Comparison of ENCODE assay signal across 8 mouse cellular contexts in genomic region chr11:69197194-69197593, GRCm38 (mm10). TPM values are rescaled to one million over a fixed set of nuclear protein-coding genes. Genes with fewer than 3 reads are reported as not detected.
DNase-seq lines count a peak whose midpoint lies in the region; ATAC-seq and TF ChIP-seq lines count a peak whose summit lies in the region.
"Had no signal": no experiment of that assay in that cellular context is flagged by ENCODE, and none has a peak within 500 bp of the region (broad histone marks: within the 10 kb centered on the region; RNA-seq: fewer than 3 reads in every experiment).

No protein-coding gene starts in this region.

- H3K9ac ChIP-seq in lung, embryonic 15.5 days = no peak overlapping the region
- peak overlapping the region; percentile 17; the same call in 1 of the 2 replicates for H3K9ac ChIP-seq in embryonic facial prominence, embryonic 12.5 days
- H3K9ac ChIP-seq in hindbrain, postnatal 0 days (replicated peaks; ENCODE audit: low read length) = peak overlapping the region; percentile 25; the same call in 1 of the 2 replicates
- no peak overlapping the region; the same call in 1 of the 2 replicates for H3K9ac ChIP-seq in neural tube, embryonic 12.5 days

- no peak for TF ChIP-seq POLR2A in lung, adult 2 months (IDR thresholded peaks at IDR 0.05; ENCODE audit: borderline replicate concordance, extremely low read depth, low read depth, low read length)

- TF ChIP-seq CTCF in lung, adult 2 months (IDR thresholded peaks at IDR 0.05; ENCODE audit: insufficient read depth, low read length) = no peak
- TF ChIP-seq CTCF in hindbrain, postnatal 0 days (IDR thresholded peaks at IDR 0.05; ENCODE audit: low read depth) = no peak

- WGBS in lung, embryonic 15.5 days = 2% methylated on average over 14 of the region's 14 CpGs
- WGBS in lung, adult 2 months = under 1% methylated on average over 14 of the region's 14 CpGs
- WGBS in embryonic facial prominence, embryonic 12.5 days = under 1% methylated on average over 14 of the region's 14 CpGs
- 2% methylated on average over 14 of the region's 14 CpGs for WGBS in hindbrain, postnatal 0 days
- 2% methylated on average over 14 of the region's 14 CpGs for WGBS in neural tube, embryonic 12.5 days

- no peak for DNase-seq in lung, adult 2 months
- DNase-seq in hindbrain, postnatal 0 days (ENCODE audit: low spot score) = no peak
- no peak for DNase-seq in adrenal gland, adult 18-20 months (ENCODE audit: low spot score in 2 of 2)

- peaks cover 7% of the 10 kb centered on the region for H3K4me1 ChIP-seq in lung, embryonic 15.5 days
- no peaks in the 10 kb centered on the region; the same call in 1 of the 2 replicates for H3K4me1 ChIP-seq in lung, adult 2 months (ENCODE audit: control insufficient read depth, insufficient read depth, low read length)
- peaks cover 8% of the 10 kb centered on the region; the same call in 1 of the 2 replicates for H3K4me1 ChIP-seq in embryonic facial prominence, embryonic 12.5 days
- H3K4me1 ChIP-seq in hindbrain, postnatal 0 days (ENCODE audit: insufficient read depth, low read length) = 0 out of 2 replicates have a peak, but pooled peaks cover 4% of the 10 kb centered on the region
- no peaks in the 10 kb centered on the region for H3K4me1 ChIP-seq in neural tube, embryonic 12.5 days

- H3K36me3 ChIP-seq in lung, embryonic 15.5 days = no peaks in the 10 kb centered on the region
- H3K36me3 ChIP-seq in embryonic facial prominence, embryonic 12.5 days = no peaks in the 10 kb centered on the region
- H3K36me3 ChIP-seq in hindbrain, postnatal 0 days (ENCODE audit: insufficient read depth, low read length) = no peaks in the 10 kb centered on the region
- H3K36me3 ChIP-seq in neural tube, embryonic 12.5 days = no peaks in the 10 kb centered on the region

- peaks cover 30% of the 10 kb centered on the region for H3K27me3 ChIP-seq in lung, embryonic 15.5 days
- H3K27me3 ChIP-seq in embryonic facial prominence, embryonic 12.5 days = peaks cover 32% of the 10 kb centered on the region
- H3K27me3 ChIP-seq in hindbrain, postnatal 0 days (ENCODE audit: insufficient read depth, low read length) = no peaks in the 10 kb centered on the region
- peaks cover 30% of the 10 kb centered on the region for H3K27me3 ChIP-seq in neural tube, embryonic 12.5 days (replicated peaks)

- peak overlapping the region; percentile 21 for H3K4me3 ChIP-seq in lung, embryonic 15.5 days
- H3K4me3 ChIP-seq in lung, adult 2 months (replicated peaks; ENCODE audit: extremely low read depth, low read depth, low read length) = no peak overlapping the region
- peak overlapping the region; percentile 22 for H3K4me3 ChIP-seq in embryonic facial prominence, embryonic 12.5 days
- peak overlapping the region; percentile 28 for H3K4me3 ChIP-seq in hindbrain, postnatal 0 days (ENCODE audit: low read length)
- H3K4me3 ChIP-seq in neural tube, embryonic 12.5 days = no peak overlapping the region
- H3K4me3 ChIP-seq: erythroblast, embryonic 14.5 days had no signal

- peak overlapping the region; percentile 55 for H3K4me2 ChIP-seq in lung, embryonic 15.5 days
- peak overlapping the region; percentile 46 for H3K4me2 ChIP-seq in embryonic facial prominence, embryonic 12.5 days (replicated peaks)
- H3K4me2 ChIP-seq in hindbrain, postnatal 0 days (ENCODE audit: low read depth, low read length) = peak overlapping the region; percentile 56
- H3K4me2 ChIP-seq in neural tube, embryonic 12.5 days (replicated peaks) = peak overlapping the region; percentile 47

- no peak for ATAC-seq in lung, embryonic 15.5 days (ENCODE audit: borderline replicate concordance, extremely low read depth, low FRiP score, low TSS enrichment)
- ATAC-seq in embryonic facial prominence, embryonic 12.5 days (ENCODE audit: insufficient number of reproducible peaks, insufficient read depth, low FRiP score, low TSS enrichment) = no peak
- peak; percentile 35; the same call in 1 of the 2 replicates for ATAC-seq in hindbrain, postnatal 0 days
- ATAC-seq in neural tube, embryonic 12.5 days (ENCODE audit: low FRiP score, low read depth) = no peak
- no peak for ATAC-seq in erythroblast, adult 5-6 weeks (replicated peaks; ENCODE audit: low FRiP score, poor library complexity, severe bottlenecking)

- no peaks in the 10 kb centered on the region for H3K9me3 ChIP-seq in lung, embryonic 15.5 days
- H3K9me3 ChIP-seq in embryonic facial prominence, embryonic 12.5 days = no peaks in the 10 kb centered on the region
- H3K9me3 ChIP-seq in hindbrain, postnatal 0 days (ENCODE audit: low read length) = no peaks in the 10 kb centered on the region
- H3K9me3 ChIP-seq in neural tube, embryonic 12.5 days = no peaks in the 10 kb centered on the region

- H3K27ac ChIP-seq in lung, embryonic 15.5 days = no peak overlapping the region
- no peak overlapping the region for H3K27ac ChIP-seq in embryonic facial prominence, embryonic 12.5 days
- H3K27ac ChIP-seq in hindbrain, postnatal 0 days = no peak overlapping the region
- H3K27ac ChIP-seq in neural tube, embryonic 12.5 days = no peak overlapping the region

RNA-seq across cellular contexts. Expression of gene Alox8, which starts 0.4 kb away (rescaled TPM):
- polyA plus RNA-seq in lung, embryonic 15.5 days (2015; fragmentation: Nextera tagmentation; extraction: Ambion mirVana) = 0.29 and 0.67 TPM in 2 replicates
- polyA plus RNA-seq in lung, adult 2 months (2012; rRNA removed) = not detected in 2 replicates
- 0.12 and 0.20 TPM in 2 replicates for polyA plus RNA-seq in embryonic facial prominence, embryonic 12.5 days (2016; fragmentation: Nextera tagmentation; extraction: Ambion mirVana)
- 3.1 and 5.8 TPM in 2 replicates for total RNA-seq in hindbrain, postnatal 0 days (2014; rRNA removed)
- 1.2 and 1.5 TPM in 2 replicates for polyA plus RNA-seq in hindbrain, postnatal 0 days (2015; fragmentation: Nextera tagmentation; extraction: Ambion mirVana)
- polyA plus RNA-seq in neural tube, embryonic 12.5 days (2016; fragmentation: Nextera tagmentation; extraction: Ambion mirVana) = 0.09 TPM in 1 of 2 replicates, not detected in the other
- total RNA-seq in erythroblast, adult 5-6 weeks (2015; ENCODE audit: low replicate concordance) = not detected in 2 replicates
- 0.34 TPM in 1 of 2 replicates, not detected in the other for total RNA-seq in erythroblast, adult 5-6 weeks (2017; ENCODE audit: low replicate concordance)
- total RNA-seq in adrenal gland, adult 18-20 months (2021) = not detected
- polyA plus RNA-seq: erythroblast, embryonic 14.5 days had no signal

RNA-seq across cellular contexts. Expression of gene Gucy2e, which starts 39.6 kb away (rescaled TPM):
- 0.07 and 0.08 TPM in 2 replicates for polyA plus RNA-seq in lung, embryonic 15.5 days (2015; fragmentation: Nextera tagmentation; extraction: Ambion mirVana)
- not detected in 2 replicates for polyA plus RNA-seq in lung, adult 2 months (2012; rRNA removed)
- 0.10 and 0.17 TPM in 2 replicates for polyA plus RNA-seq in embryonic facial prominence, embryonic 12.5 days (2016; fragmentation: Nextera tagmentation; extraction: Ambion mirVana)
- total RNA-seq in hindbrain, postnatal 0 days (2014; rRNA removed) = 0.73 and 1.2 TPM in 2 replicates
- polyA plus RNA-seq in hindbrain, postnatal 0 days (2015; fragmentation: Nextera tagmentation; extraction: Ambion mirVana) = 0.52 and 0.61 TPM in 2 replicates
- 0.10 and 0.17 TPM in 2 replicates for polyA plus RNA-seq in neural tube, embryonic 12.5 days (2016; fragmentation: Nextera tagmentation; extraction: Ambion mirVana)
- total RNA-seq in erythroblast, adult 5-6 weeks (2015; ENCODE audit: low replicate concordance) = not detected in 2 replicates
- under 0.01 TPM in 1 of 2 replicates, not detected in the other for total RNA-seq in erythroblast, adult 5-6 weeks (2017; ENCODE audit: low replicate concordance)
- under 1 TPM in 1 of 2 experiments, not detected in 1; 0.07 TPM for total RNA-seq in adrenal gland, adult 18-20 months (2021)
- polyA plus RNA-seq: erythroblast, embryonic 14.5 days had no signal

RNA-seq across cellular contexts. Expression of gene Alox12b, which starts 40.4 kb away (rescaled TPM):
- polyA plus RNA-seq in lung, embryonic 15.5 days (2015; fragmentation: Nextera tagmentation; extraction: Ambion mirVana) = not detected in 2 replicates
- polyA plus RNA-seq in lung, adult 2 months (2012; rRNA removed) = 43.9 TPM in 1 of 2 replicates, not detected in the other
- 0.15 and 0.19 TPM in 2 replicates for polyA plus RNA-seq in embryonic facial prominence, embryonic 12.5 days (2016; fragmentation: Nextera tagmentation; extraction: Ambion mirVana)
- 1.7 and 2.0 TPM in 2 replicates for total RNA-seq in hindbrain, postnatal 0 days (2014; rRNA removed)
- polyA plus RNA-seq in hindbrain, postnatal 0 days (2015; fragmentation: Nextera tagmentation; extraction: Ambion mirVana) = 1.1 and 1.2 TPM in 2 replicates
- polyA plus RNA-seq in neural tube, embryonic 12.5 days (2016; fragmentation: Nextera tagmentation; extraction: Ambion mirVana) = 0.20 TPM in 1 of 2 replicates, not detected in the other
- not detected in 2 replicates for total RNA-seq in erythroblast, adult 5-6 weeks (2015; ENCODE audit: low replicate concordance)
- not detected in 2 replicates for total RNA-seq in erythroblast, adult 5-6 weeks (2017; ENCODE audit: low replicate concordance)
- not detected for total RNA-seq in adrenal gland, adult 18-20 months (2021)
- polyA plus RNA-seq: erythroblast, embryonic 14.5 days had no signal

Comparison
In these comparisons a context has a peak if more than half of its experiments do, and no peak if none do; other contexts are left out.
1. H3K4me3 ChIP-seq: peak in lung, embryonic 15.5 days (single experiment), embryonic facial prominence, embryonic 12.5 days (single experiment) and hindbrain, postnatal 0 days (single experiment); none in lung, adult 2 months (single experiment) and neural tube, embryonic 12.5 days (single experiment).
2. H3K9ac ChIP-seq: peak in embryonic facial prominence, embryonic 12.5 days (single experiment) and hindbrain, postnatal 0 days (single experiment); none in lung, embryonic 15.5 days (single experiment) and neural tube, embryonic 12.5 days (single experiment).
3. Peak in every context shown above with its lines, with median percentiles within 50 percentile points of each other: H3K4me2 ChIP-seq.